Mouse (Mus musculus) hindlimb bud, embryonic 11.5 days (tissue): ENCODE measurements around the gene Fkbp9.
A peak's percentile ranks its signal among the peaks of the same experiment; 100 is the strongest.

Source experiments
- DNase-seq: peaks from one replicate; pipeline ENCODE4 v3.0.0-alpha.2; 2012; ENCODE audit warnings: low read depth, low spot score; ENCODE audit errors: extremely low spot score

Gene Fkbp9

DNA sequence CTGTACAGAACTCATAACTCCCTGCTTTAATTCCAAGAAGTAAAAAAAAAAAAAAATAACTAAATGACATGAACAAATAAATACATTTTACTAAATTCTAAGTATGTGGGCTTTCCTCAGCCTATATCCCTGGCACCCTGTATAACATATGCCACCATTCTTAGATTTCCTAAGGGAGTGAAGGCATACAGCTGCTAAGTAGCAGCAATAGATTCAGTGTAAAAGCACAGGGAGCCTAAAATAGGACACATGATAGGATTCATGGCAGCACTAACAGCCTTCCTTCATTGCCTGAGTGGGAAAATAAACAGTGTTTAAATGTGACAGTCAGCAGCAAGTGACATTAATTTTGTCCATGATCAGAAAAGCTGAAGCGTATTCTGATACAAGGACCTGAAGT lies 72.5 kb downstream of the Fkbp9 start:
- no peak for DNase-seq

GRCm38 (mm10) chr6:56904982-56905381 lies 73.1 kb downstream of the Fkbp9 start:
- DNase-seq = no peak

DNA sequence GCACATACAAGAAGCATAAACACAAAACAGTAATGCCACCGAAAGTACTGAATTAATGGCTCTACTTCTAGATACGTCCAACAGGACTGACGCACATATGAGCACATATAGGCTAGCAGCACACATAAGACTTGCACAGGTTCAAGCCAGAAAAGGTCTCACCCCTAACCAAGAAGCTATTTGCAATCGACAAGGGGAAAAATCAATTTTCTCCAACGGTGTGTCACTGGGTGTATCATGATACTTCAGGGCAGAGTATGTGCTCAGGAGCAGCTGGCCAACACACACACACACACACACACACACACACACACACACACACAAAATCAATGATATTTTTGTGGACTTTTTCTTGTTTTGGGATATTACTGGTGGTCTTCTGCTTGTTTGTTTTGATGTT lies 73.6 kb downstream of the Fkbp9 start:
- no peak for DNase-seq

GRCm38 (mm10) chr6:56906121-56906846 lies 74.4 kb downstream of the Fkbp9 start:
- DNase-seq = no peak

GRCm38 (mm10) chr6:56907973-56908372 lies 76.1 kb downstream of the Fkbp9 start:
- no peak for DNase-seq

- DNase-seq = no peak
Measured at GRCm38 (mm10) chr6:56908397-56908796, 76.5 kb downstream of the Fkbp9 start.

DNA sequence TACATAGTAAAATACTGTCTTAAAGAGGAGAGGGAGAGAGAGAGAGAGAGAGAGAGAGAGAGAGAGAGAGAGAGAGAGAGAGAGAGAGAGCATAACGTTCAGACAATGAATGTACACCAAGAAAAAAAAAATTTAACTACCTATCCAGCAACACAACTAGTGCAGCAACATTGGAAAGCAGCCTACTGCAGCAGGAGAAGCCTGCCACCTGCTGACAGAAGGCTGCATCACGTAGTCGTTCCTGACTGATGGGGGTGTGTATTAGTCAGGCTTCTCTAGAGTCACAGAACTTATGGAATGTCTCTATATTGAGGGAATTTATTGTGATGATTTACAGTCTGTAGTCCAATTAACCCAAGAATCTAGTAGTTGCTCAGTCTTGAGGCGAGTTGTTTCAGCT lies 77.1 kb downstream of the Fkbp9 start:
- DNase-seq = no peak

GRCm38 (mm10) chr6:56910910-56911309 lies 79.1 kb downstream of the Fkbp9 start:
- DNase-seq = no peak

DNA sequence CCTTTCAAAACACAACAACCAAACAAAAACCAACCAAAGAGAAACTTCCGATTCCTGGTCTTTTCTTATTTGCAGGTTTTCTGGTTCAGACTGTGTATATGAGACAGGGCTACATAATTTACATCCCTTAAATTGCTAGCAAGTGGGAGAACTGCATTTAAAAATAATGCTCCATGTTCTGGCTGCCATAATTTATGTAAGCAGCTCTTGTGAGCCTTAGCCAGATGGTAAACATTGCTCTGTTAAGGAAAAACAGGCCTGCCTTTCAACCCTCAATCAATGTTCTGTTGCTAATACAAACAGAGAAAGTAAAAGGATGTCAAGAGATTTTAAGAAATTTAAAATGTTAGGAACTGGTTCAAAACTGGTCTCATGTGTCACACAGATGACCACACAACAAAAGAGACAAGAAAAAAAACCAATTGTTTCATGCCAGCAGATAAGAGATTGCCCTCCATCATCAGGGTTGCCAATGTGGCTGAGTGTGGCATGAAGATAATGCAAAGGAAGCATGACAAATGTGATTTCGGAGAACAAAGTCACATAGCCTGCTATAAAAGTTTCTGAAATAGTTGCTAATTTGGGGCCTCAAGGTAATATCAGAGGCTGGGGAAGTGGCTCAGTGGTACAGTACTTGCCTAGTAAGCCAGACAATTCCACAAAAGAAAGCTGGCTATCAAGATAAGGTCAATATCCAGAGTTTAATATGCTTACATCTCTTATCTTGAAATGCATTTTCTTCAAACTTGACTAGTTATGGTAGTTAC lies 81.4 kb downstream of the Fkbp9 start:
- DNase-seq = no peak

- no peak for DNase-seq
Measured at GRCm38 (mm10) chr6:56916279-56916678, 84.4 kb downstream of the Fkbp9 start.

- DNase-seq = no peak
Measured at GRCm38 (mm10) chr6:56917578-56918368, 85.9 kb downstream of the Fkbp9 start.

DNA sequence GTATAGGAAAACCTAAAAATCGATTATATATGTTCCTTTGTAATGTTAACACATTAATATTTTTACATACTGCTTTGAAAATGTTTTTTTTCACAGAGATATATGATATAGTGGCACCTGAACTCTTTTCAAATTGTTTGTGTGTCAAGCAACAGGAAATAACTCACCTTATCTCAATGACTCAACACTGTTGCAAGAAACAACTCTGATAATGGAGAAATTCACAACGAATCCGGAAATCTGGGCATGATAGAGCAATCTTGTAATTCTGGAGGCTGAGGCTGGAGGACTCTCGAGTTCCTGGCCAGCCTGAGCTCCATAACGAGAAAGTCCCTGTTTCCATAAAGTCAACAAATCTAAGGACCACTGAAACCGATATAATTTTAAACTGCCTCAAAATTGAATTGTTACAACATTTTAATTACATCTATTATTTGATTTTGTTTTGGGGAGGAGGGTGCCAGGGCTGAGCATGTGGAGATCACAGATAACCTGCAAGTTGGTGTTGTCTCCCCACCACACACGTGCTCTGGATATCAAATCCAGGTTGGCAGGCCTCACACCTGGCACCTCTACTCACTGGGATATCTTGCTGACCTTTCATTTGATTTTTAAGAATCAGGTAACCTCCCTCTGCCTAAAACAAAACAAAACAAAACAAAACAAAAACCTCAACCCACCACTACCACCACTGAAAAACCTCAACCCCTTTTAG lies 87.6 kb downstream of the Fkbp9 start:
- no peak for DNase-seq

DNA sequence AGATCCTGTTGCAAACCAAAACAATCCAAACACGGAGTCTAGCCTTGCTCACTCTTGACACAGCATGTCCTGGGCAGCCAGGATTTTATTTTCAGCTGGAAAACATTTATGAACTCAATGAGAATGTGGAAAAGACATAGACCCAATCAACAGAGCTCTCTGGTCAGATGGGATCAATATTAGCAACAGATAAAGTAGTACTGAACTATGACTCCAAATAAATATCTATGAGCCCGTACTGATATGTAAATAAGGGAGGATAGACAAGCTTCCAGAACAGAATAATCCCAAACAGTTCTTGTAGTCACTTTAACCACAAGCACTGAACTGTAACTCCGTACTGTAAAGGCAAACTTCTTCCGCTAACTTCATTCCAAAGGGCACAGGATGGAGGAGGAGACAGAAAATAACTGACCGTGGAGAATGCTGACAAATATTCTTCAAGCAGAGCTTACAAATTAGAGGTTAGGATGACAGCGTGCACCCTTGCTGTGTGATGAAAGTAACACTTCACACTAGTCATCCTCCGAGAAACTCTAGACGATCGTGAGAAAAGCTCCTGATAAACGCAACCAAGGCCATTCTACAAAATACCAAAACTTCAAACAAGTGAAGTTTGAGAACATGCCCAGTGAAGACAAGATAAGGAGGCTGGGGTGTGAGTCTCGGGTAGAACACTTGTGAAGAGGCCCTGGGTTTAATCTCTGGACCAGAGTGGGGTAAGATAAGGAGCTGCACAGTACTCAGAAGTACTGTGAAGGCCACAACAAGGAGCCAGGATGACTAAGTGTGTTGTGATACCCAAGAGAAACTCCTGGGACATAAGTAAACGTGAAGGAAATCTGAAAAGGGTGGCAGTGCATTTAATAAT lies 88.6 kb downstream of the Fkbp9 start:
- no peak for DNase-seq

GRCm38 (mm10) chr6:56923331-56923725 lies 91.5 kb downstream of the Fkbp9 start:
- no peak for DNase-seq

DNA sequence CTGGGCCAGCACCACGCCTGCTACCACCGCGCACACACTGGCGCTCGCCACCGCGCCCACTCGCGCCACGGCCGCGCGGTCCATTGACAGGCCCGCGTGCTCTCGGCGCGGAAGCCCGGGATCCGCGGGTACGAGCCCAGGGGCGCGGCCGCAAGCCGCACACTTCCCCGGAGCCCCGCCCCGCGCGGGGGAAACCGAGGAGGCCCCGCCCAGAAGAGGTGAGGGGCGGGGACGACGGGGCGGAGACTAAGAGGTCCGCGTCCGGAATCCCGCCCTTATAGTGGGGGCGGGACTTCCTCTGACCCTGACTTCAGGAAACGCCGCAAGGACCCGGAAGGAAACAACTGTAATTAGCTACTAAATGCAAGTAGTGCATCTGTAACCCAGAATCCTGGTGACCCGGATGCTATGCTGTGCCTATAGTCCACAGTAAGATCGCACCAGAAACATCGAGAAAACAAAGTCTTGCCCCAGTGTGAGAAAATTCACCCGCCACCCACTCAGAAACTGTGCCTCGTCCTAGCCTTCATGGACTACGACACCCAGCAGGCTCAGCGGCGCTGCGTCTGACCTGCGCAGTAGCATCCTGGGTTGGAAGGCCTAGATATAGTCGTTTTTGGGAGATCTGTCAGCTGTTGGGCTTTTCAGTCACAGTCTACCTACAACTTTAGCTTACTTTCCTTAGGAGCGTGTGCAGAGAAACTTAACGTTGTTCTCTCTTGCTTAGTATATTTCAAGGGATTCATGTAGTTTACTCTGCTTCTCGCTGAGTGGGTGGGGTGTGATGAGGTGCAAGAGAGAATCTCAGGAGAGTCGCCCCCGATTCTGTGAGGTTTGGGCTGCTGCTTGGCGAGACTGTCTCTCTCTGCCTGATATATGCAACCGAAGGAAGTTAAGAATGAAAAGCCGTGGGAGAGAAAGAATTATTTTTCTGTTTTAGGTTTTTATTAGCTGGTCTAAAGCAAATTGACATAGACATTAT lies 92.2 kb downstream of the Fkbp9 start, which contains the start of the genes Nt5c3 and Vmn1r4:
TSS of gene Nt5c3 (minus strand) at position 207 of the 982 bp plus-strand sequence.
TSS of gene Vmn1r4 (plus strand) at position 290 of the 982 bp plus-strand sequence.
- DNase-seq = peak; percentile 94
